Mouse (Mus musculus) embryonic fibroblast, embryonic 13.5 days (primary cell): ENCODE measurements around the gene Tnfaip8l3.

Experiments
- CTCF ChIP-seq: IDR thresholded peaks from 2 replicates; pipeline ENCODE4 v1.5.1; 2011; ENCODE audit warnings: mild to moderate bottlenecking, control low read depth, low read length, moderate library complexity, borderline replicate concordance; ENCODE audit not compliant: insufficient read depth
- POLR2A ChIP-seq: IDR thresholded peaks from 2 replicates; pipeline ENCODE4 v1.6.1; 2011; ENCODE audit warnings: low read depth, mild to moderate bottlenecking, control low read depth, low read length, moderate library complexity

- TF ChIP-seq CTCF, result no peak
- no peak for TF ChIP-seq POLR2A
These were observed 44.5 kb upstream of the Tnfaip8l3 start for GRCm38 (mm10) chr9:54112726-54113125.
